Mouse (Mus musculus): ENCODE measurements at regions not wholly inside any gene's neighbourhood (a gene's known extent, or its start where the extent isn't known, plus 50 kb on each side); places are given as distances from the start of the nearest gene placed in this dataset.
A peak's percentile ranks its signal among the peaks of the same experiment; 100 is the strongest.

- H3K4me3 ChIP-seq (ENCODE audit: insufficient read depth, low read length), result no peak overlapping the region
- no peak overlapping the region for H3K27ac ChIP-seq (ENCODE audit: insufficient read depth, low read length)
- TF ChIP-seq POLR2A (IDR thresholded peaks at IDR 0.05; ENCODE audit: extremely low read depth, insufficient read depth, low read length) (no peak), CTCF (IDR thresholded peaks at IDR 0.05; ENCODE audit: extremely low read depth, insufficient read depth, low read length) (no peak)
- H3K4me1 ChIP-seq (ENCODE audit: control insufficient read depth, insufficient read depth, low read length), result peaks cover 7% of the 10 kb centered on the region
Measured at GRCm38 (mm10) chr7:124667180-124667968, 684.7 kb downstream of the Hs3st4 start.

GRCm38 (mm10) chr7:124668058-124668457 lies 685.4 kb downstream of the Hs3st4 start:
- H3K4me3 ChIP-seq (ENCODE audit: insufficient read depth, low read length), result no peak overlapping the region
- peaks cover 8% of the 10 kb centered on the region for H3K4me1 ChIP-seq (ENCODE audit: control insufficient read depth, insufficient read depth, low read length)
- H3K27ac ChIP-seq (ENCODE audit: insufficient read depth, low read length), result no peak overlapping the region
- no peak for TF ChIP-seq CTCF (IDR thresholded peaks at IDR 0.05; ENCODE audit: extremely low read depth, insufficient read depth, low read length)
- TF ChIP-seq POLR2A (IDR thresholded peaks at IDR 0.05; ENCODE audit: extremely low read depth, insufficient read depth, low read length), result no peak

- Histone ChIP-seq H3K27ac (ENCODE audit: insufficient read depth, low read length) (0 out of 2 replicates have a peak overlapping the region, but pooled peaks have one; percentile 57), H3K4me1 (ENCODE audit: control insufficient read depth, insufficient read depth, low read length) (peaks cover 8% of the 10 kb centered on the region), H3K4me3 (ENCODE audit: insufficient read depth, low read length) (no peak overlapping the region)
- TF ChIP-seq CTCF (IDR thresholded peaks at IDR 0.05; ENCODE audit: extremely low read depth, insufficient read depth, low read length) (no peak), POLR2A (IDR thresholded peaks at IDR 0.05; ENCODE audit: extremely low read depth, insufficient read depth, low read length) (no peak)
Measured at GRCm38 (mm10) chr7:124670477-124670876, 687.8 kb downstream of the Hs3st4 start.

DNA sequence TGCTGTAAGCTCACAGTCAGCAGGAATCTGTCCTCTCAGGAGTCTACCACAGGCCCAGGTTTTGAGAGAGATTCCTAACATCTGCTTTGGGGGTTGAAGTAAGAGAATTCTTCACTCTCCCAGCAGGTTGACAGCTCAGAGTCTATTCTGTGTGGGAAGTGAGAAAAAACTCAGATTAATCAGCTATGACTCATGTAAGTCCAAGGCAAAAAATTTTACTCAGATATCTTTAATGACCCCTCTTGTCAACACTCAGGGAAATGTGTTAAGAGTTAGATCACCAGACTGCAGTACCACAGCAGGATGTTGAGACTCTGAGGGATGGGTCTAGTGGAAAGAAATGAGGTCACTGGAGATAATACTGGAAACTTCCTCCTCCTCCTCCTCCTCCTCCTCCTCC lies 688.4 kb downstream of the Hs3st4 start:
- H3K4me1 ChIP-seq (ENCODE audit: control insufficient read depth, insufficient read depth, low read length), result peaks cover 8% of the 10 kb centered on the region
- H3K27ac ChIP-seq (ENCODE audit: insufficient read depth, low read length), result 0 out of 2 replicates have a peak overlapping the region, but pooled peaks have one; percentile 28
- TF ChIP-seq POLR2A (IDR thresholded peaks at IDR 0.05; ENCODE audit: extremely low read depth, insufficient read depth, low read length) (no peak), CTCF (IDR thresholded peaks at IDR 0.05; ENCODE audit: extremely low read depth, insufficient read depth, low read length) (no peak)
- H3K4me3 ChIP-seq (ENCODE audit: insufficient read depth, low read length), result no peak overlapping the region

GRCm38 (mm10) chr7:124676854-124677515 lies 694.3 kb downstream of the Hs3st4 start:
- Histone ChIP-seq H3K27ac (ENCODE audit: insufficient read depth, low read length) (no peak overlapping the region), H3K4me1 (ENCODE audit: control insufficient read depth, insufficient read depth, low read length) (peaks cover 5% of the 10 kb centered on the region; the same call in 1 of the 2 replicates), H3K4me3 (ENCODE audit: insufficient read depth, low read length) (no peak overlapping the region)
- TF ChIP-seq CTCF (IDR thresholded peaks at IDR 0.05; ENCODE audit: extremely low read depth, insufficient read depth, low read length), result no peak
- TF ChIP-seq POLR2A (IDR thresholded peaks at IDR 0.05; ENCODE audit: extremely low read depth, insufficient read depth, low read length), result no peak

DNA sequence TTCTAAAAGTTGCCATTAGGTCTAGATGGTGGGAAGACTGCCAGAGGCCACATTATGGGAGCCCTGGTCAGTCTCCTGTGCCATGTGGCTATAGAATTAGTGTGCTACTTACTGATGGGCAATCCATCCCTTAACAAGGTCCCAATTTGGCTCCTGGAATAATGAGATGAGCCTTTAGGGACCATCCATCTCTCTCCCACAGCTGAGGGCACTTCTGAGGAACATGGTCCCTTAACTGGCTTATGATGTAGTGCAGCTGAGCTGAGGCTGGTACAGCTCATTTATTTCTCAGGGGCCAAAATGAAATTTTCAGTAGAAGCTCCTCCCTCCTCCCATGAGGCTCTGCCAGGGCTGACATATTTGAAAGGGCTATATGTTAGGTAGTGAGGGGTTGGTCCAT lies 697.9 kb downstream of the Hs3st4 start:
- no peak overlapping the region for H3K27ac ChIP-seq (ENCODE audit: insufficient read depth, low read length)
- H3K4me1 ChIP-seq (ENCODE audit: control insufficient read depth, insufficient read depth, low read length), result peaks cover 4% of the 10 kb centered on the region; the same call in 1 of the 2 replicates
- no peak for TF ChIP-seq CTCF (IDR thresholded peaks at IDR 0.05; ENCODE audit: extremely low read depth, insufficient read depth, low read length)
- TF ChIP-seq POLR2A (IDR thresholded peaks at IDR 0.05; ENCODE audit: extremely low read depth, insufficient read depth, low read length), result no peak

GRCm38 (mm10) chr7:124681212-124681611 lies 698.5 kb downstream of the Hs3st4 start:
- no peak overlapping the region for H3K27ac ChIP-seq (ENCODE audit: insufficient read depth, low read length)
- TF ChIP-seq POLR2A (IDR thresholded peaks at IDR 0.05; ENCODE audit: extremely low read depth, insufficient read depth, low read length), result no peak
- TF ChIP-seq CTCF (IDR thresholded peaks at IDR 0.05; ENCODE audit: extremely low read depth, insufficient read depth, low read length), result no peak
- peaks cover 4% of the 10 kb centered on the region; the same call in 1 of the 2 replicates for H3K4me1 ChIP-seq (ENCODE audit: control insufficient read depth, insufficient read depth, low read length)
- H3K4me3 ChIP-seq (ENCODE audit: insufficient read depth, low read length), result no peak overlapping the region

More for the DNA sequence above, 697.9 kb downstream of the Hs3st4 start:
- H3K4me3 ChIP-seq (ENCODE audit: insufficient read depth, low read length), result no peak overlapping the region

- Histone ChIP-seq H3K4me1 (ENCODE audit: control insufficient read depth, insufficient read depth, low read length) (peaks cover 4% of the 10 kb centered on the region; the same call in 1 of the 2 replicates), H3K4me3 (ENCODE audit: insufficient read depth, low read length) (no peak overlapping the region), H3K27ac (ENCODE audit: insufficient read depth, low read length) (peak overlapping the region; percentile 90; the same call in 1 of the 2 replicates)
- TF ChIP-seq CTCF (IDR thresholded peaks at IDR 0.05; ENCODE audit: extremely low read depth, insufficient read depth, low read length) (no peak), POLR2A (IDR thresholded peaks at IDR 0.05; ENCODE audit: extremely low read depth, insufficient read depth, low read length) (no peak)
Measured at GRCm38 (mm10) chr7:124681820-124682219, 699.2 kb downstream of the Hs3st4 start.

DNA sequence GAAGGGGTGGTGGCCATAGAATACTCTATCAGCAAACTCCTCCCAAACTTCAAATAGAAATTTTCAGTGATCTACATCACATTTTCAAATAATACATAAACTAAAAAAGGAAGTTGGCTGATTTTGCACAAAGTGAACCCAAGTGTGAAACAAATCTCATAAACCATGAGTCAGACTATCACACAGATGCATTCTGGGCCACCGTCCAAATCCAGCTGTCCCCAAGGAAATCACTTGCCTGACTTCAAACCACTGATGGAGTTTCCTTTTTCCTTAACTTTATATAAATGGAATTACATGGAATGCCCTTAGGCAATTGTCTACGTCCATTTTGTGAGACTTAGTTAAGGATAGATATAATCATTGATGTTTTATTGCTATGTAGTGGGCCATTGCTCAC lies 702.8 kb downstream of the Hs3st4 start:
- Histone ChIP-seq H3K4me3 (ENCODE audit: insufficient read depth, low read length) (no peak overlapping the region), H3K27ac (ENCODE audit: insufficient read depth, low read length) (no peak overlapping the region), H3K4me1 (ENCODE audit: control insufficient read depth, insufficient read depth, low read length) (peaks cover 4% of the 10 kb centered on the region; the same call in 1 of the 2 replicates)
- TF ChIP-seq CTCF (IDR thresholded peaks at IDR 0.05; ENCODE audit: extremely low read depth, insufficient read depth, low read length), result no peak
- TF ChIP-seq POLR2A (IDR thresholded peaks at IDR 0.05; ENCODE audit: extremely low read depth, insufficient read depth, low read length), result no peak

Measured in cortical plate, adult 2 months (tissue).